Mouse (Mus musculus) small intestine, adult 2 months (tissue): ENCODE measurements around the gene Cyp1a2.

Experiments
- CTCF ChIP-seq: fragments of 200-500 bp; IDR thresholded peaks from 2 replicates; pipeline ENCODE4 v1.5.1; 2012; ENCODE audit warnings: low read depth, mild to moderate bottlenecking, control low read depth, inconsistent platforms, low read length, moderate library complexity, mixed read lengths; ENCODE audit not compliant: insufficient replicate concordance, insufficient read length; ENCODE audit errors: extremely low read depth
- POLR2A ChIP-seq: fragments of 200-500 bp; IDR thresholded peaks from 2 replicates; pipeline ENCODE4 v1.6.1; 2012; ENCODE audit warnings: low read depth, mild to moderate bottlenecking, control low read depth, inconsistent platforms, low read length, moderate library complexity

GRCm38 (mm10) chr9:57666536-57666935, 17.0 kb downstream of the Cyp1a2 start:
- TF ChIP-seq CTCF (no peak), POLR2A (no peak)
